Mouse (Mus musculus): ENCODE measurements around the gene Ccl17.
"Not testable (repeated sequence)": the region's sequence is repeated elsewhere in the genome, so short reads cannot be mapped to it uniquely, and the experiment has no call there.

Ccl17 gene

DNA sequence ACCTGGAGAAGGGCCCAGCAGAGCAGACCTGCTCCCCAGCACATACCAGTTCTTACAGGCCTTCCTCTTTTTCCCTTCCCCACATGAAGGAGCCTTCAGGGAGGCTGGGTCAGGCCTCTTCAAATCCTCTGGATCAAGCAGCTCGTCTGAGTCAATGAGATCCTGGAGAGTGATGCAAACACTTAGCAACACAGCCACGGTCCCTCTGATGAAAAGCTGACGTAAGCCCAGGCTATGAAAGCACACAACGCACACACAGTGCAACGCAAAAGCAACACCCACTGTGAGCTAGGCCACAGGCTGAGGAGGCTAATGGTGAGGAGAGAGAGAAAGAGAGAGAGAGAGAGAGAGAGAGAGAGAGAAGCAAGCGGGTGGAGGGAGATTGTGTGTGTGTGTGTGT lies 14.9 kb downstream of the Ccl17 start:
- no peak for DNase-seq (ENCODE audit: low spot score)

DNA sequence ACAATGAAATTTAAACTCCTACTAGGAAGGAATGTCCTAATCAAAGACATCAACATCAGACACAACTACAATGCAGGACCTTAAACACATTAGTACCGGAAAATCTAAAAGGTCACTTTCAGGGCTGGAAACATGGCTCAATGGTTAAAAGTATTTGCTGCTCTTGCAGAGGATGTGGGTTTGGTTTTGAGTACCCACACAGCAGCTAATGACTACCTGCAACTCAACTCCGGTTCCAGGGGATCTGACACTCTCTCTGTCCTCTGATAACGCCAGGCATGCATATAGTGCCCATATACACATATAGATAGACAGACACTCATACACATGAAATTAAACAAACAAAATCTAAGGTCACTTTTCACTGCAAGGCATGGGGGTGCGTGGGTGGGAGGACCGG lies 16.0 kb downstream of the Ccl17 start:
- DNase-seq (ENCODE audit: low spot score), result no peak

DNA sequence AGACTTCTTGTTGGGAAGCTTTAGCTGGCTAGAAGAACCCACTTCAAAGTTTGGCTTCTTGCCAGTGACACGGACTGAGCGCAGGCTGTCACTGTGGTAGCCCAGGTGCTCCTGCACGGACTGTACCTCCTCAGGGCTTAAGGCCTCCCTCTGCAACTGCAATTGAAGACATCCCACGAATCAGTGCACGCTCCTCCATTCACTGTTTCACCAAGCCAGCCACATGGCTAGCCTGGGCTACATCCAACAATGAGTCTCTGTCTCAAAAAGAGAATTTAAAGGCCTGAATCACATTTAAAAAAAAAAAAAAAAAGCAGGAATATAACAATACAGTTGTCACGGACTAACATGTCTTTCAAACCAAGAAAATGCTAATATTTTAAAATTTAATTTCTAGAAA lies 18.0 kb downstream of the Ccl17 start:
- DNase-seq (ENCODE audit: low spot score), result no peak

DNA sequence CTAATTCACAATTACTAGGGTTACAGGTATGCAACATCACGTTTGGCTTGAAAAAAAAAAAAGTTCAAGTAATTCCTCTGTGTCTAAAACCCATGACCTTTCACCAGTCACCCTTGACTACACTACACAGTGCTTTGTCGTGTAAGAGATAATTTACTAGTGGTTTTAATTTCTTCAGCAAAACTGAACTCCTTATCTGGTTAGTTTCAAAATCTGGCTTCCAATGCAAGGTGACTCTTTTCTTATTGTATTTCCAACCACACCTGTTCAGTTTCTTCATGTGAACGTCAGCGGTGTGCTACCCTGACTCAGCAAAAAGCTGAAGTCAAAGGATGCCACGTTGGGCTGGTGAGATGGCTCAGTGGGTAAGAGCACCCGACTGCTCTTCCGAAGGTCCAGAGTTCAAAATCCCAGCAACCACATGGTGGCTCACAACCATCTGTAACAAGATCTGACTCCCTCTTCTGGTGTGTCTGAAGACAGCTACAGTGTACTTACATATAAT lies 23.7 kb downstream of the Ccl17 start:
- not testable (repeated sequence) for DNase-seq (ENCODE audit: low spot score)

DNA sequence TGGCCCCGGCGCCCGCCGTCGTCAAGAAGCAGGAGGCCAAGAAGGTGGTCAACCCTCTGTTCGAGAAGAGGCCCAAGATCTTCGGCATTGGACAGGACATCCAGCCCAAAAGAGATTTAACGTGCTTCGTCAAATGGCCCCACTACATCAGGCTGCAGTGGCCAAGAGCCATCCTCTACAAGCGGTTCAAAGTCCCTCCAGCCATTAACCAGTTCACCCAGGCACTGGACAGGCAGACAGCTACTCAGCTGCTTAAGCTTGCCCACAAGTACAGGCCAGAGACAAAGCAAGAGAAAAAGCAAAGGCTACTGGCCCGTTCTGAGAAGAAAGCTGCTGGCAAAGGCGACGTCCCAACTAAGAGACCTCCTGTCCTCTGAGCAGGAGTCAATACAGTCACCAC lies 25.5 kb downstream of the Ccl17 start:
- DNase-seq (ENCODE audit: low spot score), result not testable (repeated sequence)

DNA sequence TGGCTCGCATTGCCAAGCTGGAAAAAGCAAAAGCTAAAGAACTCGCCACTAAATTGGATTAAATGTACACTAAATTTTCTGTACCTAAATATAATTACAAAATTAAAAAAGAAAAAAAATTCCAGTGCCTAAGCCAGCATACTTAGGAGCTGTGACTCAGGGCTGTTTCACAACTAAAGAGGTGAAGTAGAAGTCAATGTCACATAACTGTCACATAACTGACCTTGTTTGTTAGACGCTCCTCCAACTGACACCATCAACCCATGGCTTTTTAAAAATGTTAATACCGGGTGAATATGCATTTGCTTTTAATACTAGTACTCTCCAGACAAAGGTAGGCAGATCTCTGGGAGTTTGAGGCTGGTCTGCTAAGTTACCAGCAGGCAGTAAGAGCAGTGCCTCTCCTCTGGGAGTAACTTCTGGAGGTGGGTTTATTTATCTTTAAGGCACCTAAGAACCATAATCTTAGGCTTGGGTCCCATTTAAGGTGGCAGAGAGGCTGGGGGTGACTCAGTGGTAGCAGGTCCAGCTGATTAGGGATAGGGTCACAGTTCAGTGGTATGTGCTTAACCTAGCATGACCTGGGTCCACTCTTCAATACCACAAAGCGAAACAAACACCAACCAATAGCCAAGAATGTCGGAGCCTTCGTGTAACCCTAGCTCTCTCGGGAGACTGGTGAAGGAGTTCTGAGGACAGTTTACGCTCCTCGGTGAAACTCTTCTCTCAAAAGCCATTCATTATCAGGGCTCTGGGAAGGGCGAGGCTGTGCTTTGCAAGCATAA lies 26.4 kb downstream of the Ccl17 start:
- no peak for DNase-seq (ENCODE audit: low spot score)

DNA sequence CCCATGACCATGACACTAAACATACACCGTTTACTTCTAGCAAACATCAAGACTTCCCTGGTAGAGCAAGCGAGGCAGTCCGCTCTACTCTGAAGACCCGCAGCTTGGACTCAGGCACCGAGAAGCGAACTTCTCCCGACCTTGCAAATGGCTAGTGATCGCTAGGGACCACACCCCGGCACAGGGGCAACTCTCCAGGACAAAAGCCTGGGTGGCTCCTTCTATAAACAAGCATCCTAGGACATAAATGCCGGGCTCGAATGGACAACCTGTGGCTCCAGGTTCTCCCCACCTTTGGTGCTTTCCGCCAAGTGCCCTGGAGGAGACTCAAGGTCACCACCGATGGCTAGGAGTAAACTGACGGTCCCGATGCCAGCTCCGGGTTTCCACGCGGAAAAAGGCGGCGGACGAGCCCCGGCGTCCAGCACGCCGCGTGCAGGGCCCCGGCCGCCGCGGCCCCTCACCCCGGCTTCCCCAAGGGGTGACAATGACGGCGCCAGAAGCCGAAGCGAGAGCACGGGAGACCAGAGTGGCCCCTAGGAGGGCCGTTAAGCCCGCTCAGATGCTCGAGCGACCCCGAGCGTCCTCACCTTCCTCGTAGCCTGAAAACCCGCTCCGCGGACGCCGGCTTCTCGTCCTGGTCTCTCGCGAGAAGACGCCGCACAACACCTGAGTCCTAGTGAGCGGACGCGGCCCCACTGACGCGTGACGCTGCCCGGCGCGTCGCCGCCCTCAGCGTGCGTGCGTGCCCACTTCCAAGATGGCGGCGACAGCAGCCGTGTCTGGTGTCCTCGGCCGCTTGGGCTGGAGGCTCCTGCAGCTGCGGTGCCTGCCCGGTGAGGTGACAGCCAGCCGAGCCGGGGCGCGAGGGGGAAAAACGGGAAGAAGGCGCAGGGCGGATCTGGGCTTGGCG lies 27.7 kb downstream of the Ccl17 start, which contains the start of the genes Coq9 and Ciapin1:
TSS of gene Coq9 (plus strand) at position 660 of the 913 bp plus-strand sequence.
TSS of gene Ciapin1 (minus strand) at position 697 of the 913 bp plus-strand sequence.
- peak; percentile 94 for DNase-seq (ENCODE audit: low spot score)

DNA sequence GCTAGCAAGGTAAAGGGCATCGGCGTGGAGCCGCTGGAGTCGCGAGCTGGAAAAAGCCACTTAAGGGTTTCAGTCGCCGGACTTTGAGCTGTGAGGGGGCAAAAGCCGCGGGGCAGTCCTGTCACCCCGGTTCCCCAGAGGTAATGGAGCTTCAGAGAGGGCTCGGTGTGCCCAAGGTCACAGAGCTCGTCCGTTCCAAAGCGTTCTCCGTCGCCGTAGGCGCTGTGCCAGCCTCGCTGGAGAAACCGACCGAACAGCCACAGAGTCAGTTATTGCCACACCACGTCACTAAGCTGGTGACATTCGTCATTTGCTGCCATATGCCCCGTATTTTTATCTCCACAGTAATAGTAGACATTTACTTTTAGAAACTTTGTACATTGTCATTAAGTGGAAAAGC lies 28.3 kb downstream of the Ccl17 start:
- DNase-seq (ENCODE audit: low spot score), result peak; percentile 81

DNA sequence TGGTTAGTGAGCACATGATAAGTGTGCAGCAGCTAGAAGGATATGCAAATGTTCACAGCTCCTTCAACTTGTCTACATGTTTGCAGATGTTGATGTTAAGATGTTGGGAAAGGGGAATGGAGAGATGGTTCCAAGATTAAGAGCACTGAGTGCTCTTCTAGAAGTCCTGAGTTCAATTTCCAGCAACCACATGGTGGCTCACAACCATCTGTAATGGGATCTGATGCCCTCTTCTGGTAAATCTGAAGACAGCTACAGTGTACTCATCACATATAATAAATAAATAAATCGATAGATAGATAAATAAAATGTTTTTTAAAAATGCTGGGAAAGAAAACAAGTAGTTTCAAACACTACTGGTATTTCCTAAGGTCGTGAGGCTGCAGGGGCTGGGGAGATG lies 30.9 kb downstream of the Ccl17 start:
- no peak for DNase-seq (ENCODE audit: low spot score)

DNA sequence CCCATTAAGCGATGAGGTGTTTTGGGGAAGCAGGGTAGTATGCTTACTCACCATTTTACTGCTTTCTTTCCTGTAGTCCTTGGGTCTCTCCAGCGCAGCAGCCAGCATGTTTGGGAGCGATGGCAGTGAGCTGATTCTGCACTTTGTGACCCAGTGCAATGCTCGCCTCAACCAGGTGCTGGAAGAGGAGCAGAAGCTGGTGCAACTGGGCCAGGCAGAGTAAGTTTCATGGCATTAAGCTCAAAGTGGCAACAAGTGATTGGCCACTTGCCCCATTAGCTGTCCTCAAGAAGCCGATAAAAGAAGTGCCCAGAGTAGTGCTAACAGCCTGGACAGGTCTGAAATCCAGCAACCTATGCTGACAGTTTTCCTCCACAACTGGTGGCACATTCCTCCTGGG lies 39.8 kb downstream of the Ccl17 start:
- no peak for DNase-seq (ENCODE audit: low spot score)

DNA sequence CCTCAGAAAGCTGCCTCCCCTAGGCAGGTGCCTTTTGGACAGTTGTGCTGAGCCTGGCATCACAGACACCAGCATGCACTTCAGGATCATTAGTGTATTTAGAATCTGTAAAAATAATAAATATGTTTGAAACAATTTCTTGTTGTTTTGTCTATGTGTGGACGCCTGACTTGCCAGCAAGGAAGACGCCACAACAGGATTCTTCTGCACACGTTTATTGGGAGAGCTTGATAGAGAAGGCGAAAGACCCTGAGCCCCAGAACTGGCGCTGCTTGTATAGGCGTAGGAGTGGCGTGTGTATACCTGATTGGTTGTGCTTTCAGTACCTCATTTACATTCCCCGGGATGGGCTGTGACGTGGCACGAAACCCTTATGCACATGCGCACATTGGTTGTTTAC lies 44.5 kb downstream of the Ccl17 start:
- DNase-seq (ENCODE audit: low spot score), result not testable (repeated sequence)

DNA sequence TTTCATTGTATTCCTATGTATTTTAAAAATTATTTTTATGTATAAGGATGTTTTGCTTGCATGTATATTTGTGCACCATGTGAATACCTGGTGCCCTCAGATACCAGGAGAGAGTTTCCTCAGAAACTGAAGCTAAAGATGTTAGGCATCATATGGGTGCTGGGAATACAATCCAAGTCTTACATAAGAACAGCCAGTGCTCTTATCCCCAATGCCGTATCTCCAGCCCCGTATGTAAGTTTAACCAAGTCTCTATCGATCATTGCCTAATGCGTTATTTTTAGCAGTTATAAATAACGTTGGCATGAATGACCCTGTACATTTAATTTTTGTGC lies 46.7 kb downstream of the Ccl17 start:
- no peak for DNase-seq (ENCODE audit: low spot score)

DNA sequence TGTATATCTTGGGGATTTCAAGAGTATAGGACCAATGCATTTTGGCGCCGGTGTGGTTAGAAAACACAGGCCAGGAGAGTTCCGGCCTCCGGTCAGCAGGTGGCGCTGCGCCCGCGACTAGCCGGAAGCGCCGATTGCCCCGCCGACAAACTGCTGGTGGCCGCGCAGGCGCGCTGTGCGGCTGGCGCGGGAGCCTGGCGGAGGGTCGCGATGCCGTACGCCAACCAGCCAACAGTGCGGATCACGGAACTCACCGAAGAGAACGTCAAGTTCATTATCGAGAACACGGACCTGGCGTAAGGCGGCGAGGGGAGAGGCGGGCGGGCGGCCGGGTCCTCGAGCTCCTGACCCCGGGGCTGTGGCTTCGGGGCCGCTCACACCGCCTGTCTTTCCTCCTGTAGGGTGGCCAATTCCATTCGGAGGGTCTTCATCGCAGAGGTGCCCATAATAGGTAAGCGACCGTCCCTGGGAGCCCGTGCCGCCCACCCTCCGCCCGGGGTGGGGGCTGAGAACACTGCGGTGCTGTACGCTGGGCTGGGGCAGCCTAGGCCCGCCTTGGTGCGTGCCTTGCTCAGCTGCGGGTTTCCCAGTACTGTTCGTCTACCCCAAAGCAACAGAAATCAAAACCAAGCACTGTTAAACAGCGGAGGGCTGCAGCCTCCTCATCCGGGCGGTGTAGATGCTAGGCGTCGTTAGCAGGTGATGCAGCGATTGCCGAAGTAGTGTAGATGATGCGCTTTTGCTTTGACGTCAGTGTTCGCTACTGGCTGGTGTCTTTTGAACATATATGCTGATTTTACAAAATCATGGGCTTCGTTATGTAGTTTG lies 47.3 kb downstream of the Ccl17 start, which contains the start of gene Polr2c:
TSS of gene Polr2c (plus strand) at position 105 of the 828 bp plus-strand sequence.
- DNase-seq (ENCODE audit: low spot score), result peak; percentile 95

DNA sequence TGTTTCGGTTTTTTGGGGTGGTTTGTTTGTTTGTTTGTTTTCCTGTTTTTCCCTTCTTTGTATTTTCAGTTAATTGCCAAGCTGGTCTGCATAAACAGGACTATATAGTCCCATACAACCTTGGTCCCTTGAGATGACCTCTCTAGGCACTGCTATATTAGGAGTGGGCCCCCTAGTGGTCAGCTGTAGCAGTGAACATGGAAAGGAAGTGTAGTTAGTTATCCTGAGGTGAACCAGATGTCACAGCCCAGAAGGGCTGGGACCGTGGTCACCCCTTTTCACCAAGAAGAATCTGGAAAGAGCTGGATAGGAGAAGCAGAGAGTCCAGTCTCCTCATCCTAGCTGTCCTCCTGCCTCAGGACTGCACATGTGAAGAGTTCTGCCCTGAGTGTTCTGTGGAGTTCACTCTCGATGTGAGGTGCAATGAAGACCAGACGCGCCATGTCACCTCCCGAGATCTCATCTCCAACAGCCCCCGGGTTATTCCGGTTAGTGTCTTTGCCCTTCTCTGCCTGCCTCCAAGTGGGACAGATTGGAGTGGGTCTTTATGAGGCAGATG lies 51.2 kb downstream of the Ccl17 start:
- peak; percentile 83 for DNase-seq (ENCODE audit: low spot score)
